Mouse (Mus musculus): Measurements from ENCODE around the gene Serpina5. TPM values are rescaled to one million over a fixed set of nuclear protein-coding genes. Genes with fewer than 3 reads are reported as not detected.

The Serpina5 gene
- polyA plus RNA-seq, 1 experiment from 2014 or later, result not detected

DNA sequence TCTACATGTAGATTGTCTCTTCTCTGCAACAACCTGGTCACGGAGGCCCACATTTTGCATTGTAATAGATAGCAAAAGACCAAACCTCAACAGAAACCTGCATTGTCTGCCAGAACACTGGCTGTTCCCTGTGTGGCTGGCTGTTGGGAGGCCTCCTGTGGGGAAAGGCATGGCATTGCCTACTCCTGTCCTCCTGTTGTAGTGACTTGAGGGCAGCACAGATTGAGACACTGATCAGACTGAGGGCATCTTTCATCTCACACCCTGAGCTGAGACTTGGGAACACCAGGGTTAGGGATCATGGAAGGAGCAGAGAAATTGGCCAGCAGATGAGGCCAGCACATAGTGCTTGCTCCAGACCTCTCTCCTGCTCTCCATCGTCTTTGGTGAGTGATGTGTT, 37.3 kb downstream of the Serpina5 start:
- H3K36me3 ChIP-seq, result no peaks in the 10 kb centered on the region
- 68% methylated on average over 2 of the region's 2 CpGs for WGBS
- no peaks in the 10 kb centered on the region for H3K9me3 ChIP-seq
- H3K27me3 ChIP-seq, result no peaks in the 10 kb centered on the region
- H3K4me3 ChIP-seq, result no peak overlapping the region
- no peak overlapping the region for H3K4me2 ChIP-seq (replicated peaks)
- H3K9ac ChIP-seq, result no peak overlapping the region
- H3K27ac ChIP-seq, result no peak overlapping the region
- no peaks in the 10 kb centered on the region for H3K4me1 ChIP-seq
- no peak for ATAC-seq (ENCODE audit: low FRiP score, low read depth)

GRCm38 (mm10) chr12:104140543-104141103, 39.7 kb downstream of the Serpina5 start:
- no peak for ATAC-seq (ENCODE audit: low FRiP score, low read depth)
- no peak overlapping the region for H3K4me2 ChIP-seq (replicated peaks)
- no peaks in the 10 kb centered on the region for H3K9me3 ChIP-seq
- no peak overlapping the region for H3K9ac ChIP-seq
- WGBS, result 90% methylated on average over 4 of the region's 4 CpGs
- H3K27ac ChIP-seq, result no peak overlapping the region
- no peaks in the 10 kb centered on the region for H3K36me3 ChIP-seq
- H3K4me3 ChIP-seq, result no peak overlapping the region
- no peaks in the 10 kb centered on the region for H3K4me1 ChIP-seq
- no peaks in the 10 kb centered on the region for H3K27me3 ChIP-seq

DNA sequence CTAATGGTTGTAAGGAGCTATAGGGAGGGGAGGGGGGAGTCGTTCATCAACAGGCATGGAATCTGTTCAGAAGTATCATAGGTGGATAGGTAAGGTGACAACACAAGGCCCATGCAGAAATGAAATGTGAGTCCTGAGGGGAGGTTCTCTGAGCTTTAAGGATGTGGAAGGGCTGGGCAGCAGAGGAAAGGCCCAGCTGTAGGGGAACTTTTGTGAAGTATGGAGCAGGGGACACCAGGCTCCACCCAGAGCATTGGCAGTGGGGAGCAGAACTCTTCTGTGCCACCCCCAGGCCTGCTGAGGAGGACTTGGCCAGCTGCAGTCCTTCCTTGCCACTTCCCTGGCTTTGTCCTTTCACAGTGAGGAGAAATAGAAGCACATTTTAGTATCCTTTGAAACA, 40.6 kb downstream of the Serpina5 start:
- no peaks in the 10 kb centered on the region for H3K4me1 ChIP-seq
- H3K36me3 ChIP-seq, result no peaks in the 10 kb centered on the region
- no peaks in the 10 kb centered on the region for H3K9me3 ChIP-seq
- WGBS, result 78% methylated on average over 1 of the region's 1 CpGs
- H3K9ac ChIP-seq, result no peak overlapping the region
- H3K4me3 ChIP-seq, result no peak overlapping the region
- no peak overlapping the region for H3K4me2 ChIP-seq (replicated peaks)
- ATAC-seq (ENCODE audit: low FRiP score, low read depth), result no peak
- no peak overlapping the region for H3K27ac ChIP-seq
- no peaks in the 10 kb centered on the region for H3K27me3 ChIP-seq

DNA sequence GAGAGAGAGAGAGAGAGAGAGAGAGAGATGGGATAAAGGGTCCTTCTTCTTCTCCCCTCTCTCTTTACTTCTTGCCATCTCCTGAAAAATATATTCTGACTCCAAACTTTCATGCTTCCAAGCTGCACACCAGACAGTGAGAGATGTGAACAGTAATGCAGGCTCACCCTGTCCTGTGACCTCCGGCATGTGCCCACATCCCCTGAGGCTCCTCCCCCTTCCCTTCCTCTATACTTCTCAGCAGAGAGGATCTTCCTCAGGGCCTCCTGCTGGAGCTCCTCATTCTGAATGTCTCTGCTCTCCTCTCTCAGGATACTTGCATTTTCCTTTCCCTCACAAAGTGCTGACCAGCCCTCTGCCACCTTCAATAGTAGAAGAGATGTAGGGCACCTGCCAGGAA, 41.5 kb downstream of the Serpina5 start:
- Histone ChIP-seq H3K9me3 (no peaks in the 10 kb centered on the region), H3K27me3 (no peaks in the 10 kb centered on the region), H3K27ac (no peak overlapping the region), H3K4me3 (no peak overlapping the region), H3K4me2 (replicated peaks) (no peak overlapping the region), H3K4me1 (no peaks in the 10 kb centered on the region), H3K36me3 (no peaks in the 10 kb centered on the region), H3K9ac (no peak overlapping the region)
- ATAC-seq (ENCODE audit: low FRiP score, low read depth), result no peak
- 25% methylated on average over 1 of the region's 1 CpGs for WGBS

GRCm38 (mm10) chr12:104143286-104143685, 42.4 kb downstream of the Serpina5 start:
- no peaks in the 10 kb centered on the region for H3K4me1 ChIP-seq

DNA sequence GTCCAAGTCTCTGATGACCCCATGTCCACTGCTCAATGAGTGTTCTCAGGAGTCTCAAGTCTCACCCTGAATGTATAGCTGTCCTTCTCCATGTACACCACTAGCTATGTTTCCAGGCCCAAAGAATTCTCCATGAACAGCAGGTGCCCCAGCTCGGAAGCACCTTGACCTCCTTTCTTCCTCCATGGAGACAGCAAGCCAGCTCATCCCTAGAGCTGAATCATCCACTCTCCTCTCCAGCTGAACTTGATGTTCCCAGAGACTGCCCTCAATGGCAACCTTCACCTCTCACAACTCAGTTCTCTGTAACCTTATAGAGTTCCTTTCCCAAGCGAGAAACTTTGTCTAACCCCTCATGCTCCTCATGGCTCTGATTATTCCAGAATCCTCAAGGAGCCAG, 44.7 kb downstream of the Serpina5 start:
- H3K4me1 ChIP-seq, result no peaks in the 10 kb centered on the region
- no peak overlapping the region for H3K4me2 ChIP-seq (replicated peaks)
- 87% methylated on average over 2 of the region's 2 CpGs for WGBS
- no peak overlapping the region for H3K9ac ChIP-seq
- H3K4me3 ChIP-seq, result no peak overlapping the region
- ATAC-seq (ENCODE audit: low FRiP score, low read depth), result no peak
- H3K27ac ChIP-seq, result no peak overlapping the region
- H3K27me3 ChIP-seq, result no peaks in the 10 kb centered on the region
- no peaks in the 10 kb centered on the region for H3K9me3 ChIP-seq
- H3K36me3 ChIP-seq, result no peaks in the 10 kb centered on the region

More at GRCm38 (mm10) chr12:104143286-104143685, 42.4 kb downstream of the Serpina5 start:
- H3K4me3 ChIP-seq, result no peak overlapping the region
- WGBS, result 67% methylated on average over 1 of the region's 1 CpGs
- no peak overlapping the region for H3K27ac ChIP-seq
- no peaks in the 10 kb centered on the region for H3K9me3 ChIP-seq
- no peak for ATAC-seq (ENCODE audit: low FRiP score, low read depth)
- no peak overlapping the region for H3K9ac ChIP-seq
- no peaks in the 10 kb centered on the region for H3K36me3 ChIP-seq
- no peaks in the 10 kb centered on the region for H3K27me3 ChIP-seq
- no peak overlapping the region for H3K4me2 ChIP-seq (replicated peaks)

- H3K9ac ChIP-seq, result no peak overlapping the region
- no peak overlapping the region for H3K4me3 ChIP-seq
- no peaks in the 10 kb centered on the region for H3K27me3 ChIP-seq
- no peaks in the 10 kb centered on the region for H3K4me1 ChIP-seq
- H3K36me3 ChIP-seq, result no peaks in the 10 kb centered on the region
- ATAC-seq (ENCODE audit: low FRiP score, low read depth), result no peak
- H3K9me3 ChIP-seq, result peaks cover 5% of the 10 kb centered on the region; the same call in 1 of the 2 replicates
- no peak overlapping the region for H3K27ac ChIP-seq
- no peak overlapping the region for H3K4me2 ChIP-seq (replicated peaks)
- WGBS, result 82% methylated on average over 2 of the region's 2 CpGs
These were observed 51.1 kb downstream of the Serpina5 start for GRCm38 (mm10) chr12:104151989-104152388.

DNA sequence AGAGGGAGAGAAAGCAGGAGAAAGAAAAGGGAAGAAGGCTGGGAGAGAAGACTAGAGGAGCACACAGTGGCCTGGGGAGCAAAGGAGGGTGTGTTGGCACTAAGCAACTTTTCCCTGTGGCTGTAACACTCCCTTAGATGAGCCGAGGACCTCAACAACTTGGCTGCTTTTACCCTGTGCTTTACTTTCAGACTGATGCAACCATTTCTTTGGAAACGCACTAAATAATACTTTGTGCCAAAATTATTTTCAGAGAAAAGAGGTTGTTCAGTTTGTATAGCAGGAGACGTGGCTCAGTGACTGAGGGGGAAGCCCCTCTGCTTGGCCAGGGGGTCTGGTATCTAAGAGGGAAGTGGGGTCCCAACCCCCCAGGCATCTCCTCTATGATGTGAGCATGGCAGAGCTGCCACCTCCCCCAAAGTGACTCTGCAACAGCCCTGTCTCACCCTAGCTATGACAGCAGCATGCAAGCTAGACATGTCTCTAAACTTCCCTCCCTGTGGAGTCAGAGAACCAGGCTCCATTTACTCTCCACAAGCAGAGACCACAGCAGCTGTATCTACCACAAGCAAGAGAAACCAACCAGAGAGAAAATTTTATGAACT, 52.2 kb downstream of the Serpina5 start:
- 78% methylated on average over 3 of the region's 3 CpGs for WGBS
- Histone ChIP-seq H3K27me3 (no peaks in the 10 kb centered on the region), H3K9ac (no peak overlapping the region), H3K36me3 (no peaks in the 10 kb centered on the region), H3K4me1 (no peaks in the 10 kb centered on the region), H3K4me3 (no peak overlapping the region), H3K4me2 (replicated peaks) (no peak overlapping the region), H3K9me3 (peaks cover 5% of the 10 kb centered on the region; the same call in 1 of the 2 replicates), H3K27ac (no peak overlapping the region)
- ATAC-seq (ENCODE audit: low FRiP score, low read depth), result no peak

DNA sequence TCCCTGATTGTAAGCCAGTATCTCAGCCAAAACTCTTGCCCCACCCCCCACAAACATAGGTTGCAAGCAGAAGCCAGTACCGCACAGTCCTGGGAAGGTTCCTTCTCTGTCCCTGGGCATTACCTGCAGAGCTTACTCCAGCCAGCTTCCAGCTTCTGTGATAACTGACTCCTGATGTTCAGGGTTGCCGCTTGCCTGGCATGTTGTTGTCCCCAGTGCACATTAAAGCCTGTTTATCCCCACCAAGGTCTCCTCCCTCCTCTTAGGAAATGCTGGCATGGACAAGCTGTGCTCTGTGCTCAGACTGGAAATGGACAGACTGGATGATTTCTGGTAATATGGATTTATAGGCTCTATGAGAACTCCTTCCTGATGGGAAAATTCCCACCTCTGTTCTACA, 52.7 kb downstream of the Serpina5 start, which contains the start of gene Serpina3c:
Gene Serpina3c, minus strand, starts transcription at position 215 of the 400 bp plus-strand sequence.
- Histone ChIP-seq H3K9me3 (peaks cover 5% of the 10 kb centered on the region; the same call in 1 of the 2 replicates), H3K4me1 (no peaks in the 10 kb centered on the region), H3K9ac (no peak within 1 kb of the TSS), H3K27ac (no peak within 1 kb of the TSS), H3K4me3 (no peak within 1 kb of the TSS), H3K4me2 (replicated peaks) (no peak within 1 kb of the TSS), H3K36me3 (no peaks in the 10 kb centered on the region), H3K27me3 (no peaks in the 10 kb centered on the region)
- no peak for ATAC-seq (ENCODE audit: low FRiP score, low read depth)
- WGBS, result 87% methylated on average over 2 of the region's 2 CpGs

Other genes with a start within 250 kb of the Serpina5 start
- gene Serpina1a, start 237.6 kb upstream of the Serpina5 start, polyA plus RNA-seq (2015; fragmentation: Nextera tagmentation; extraction: Ambion mirVana), result 0.14 and 0.69 TPM in 2 replicates
- gene Serpina1c, start 196.2 kb upstream of the Serpina5 start, polyA plus RNA-seq (2015; fragmentation: Nextera tagmentation; extraction: Ambion mirVana), result 0.46 TPM in 1 of 2 replicates, not detected in the other
- gene Serpina1e, start 142.1 kb upstream of the Serpina5 start, polyA plus RNA-seq (2015; fragmentation: Nextera tagmentation; extraction: Ambion mirVana), result 0.45 TPM in 1 of 2 replicates, not detected in the other
- not detected in 2 replicates for gene Serpina11, start 111.2 kb upstream of the Serpina5 start, polyA plus RNA-seq (2015; fragmentation: Nextera tagmentation; extraction: Ambion mirVana)
- gene Serpina9, start 87.4 kb upstream of the Serpina5 start, polyA plus RNA-seq (2015; fragmentation: Nextera tagmentation; extraction: Ambion mirVana), result not detected in 2 replicates
- gene Serpina12, start 56.7 kb upstream of the Serpina5 start, polyA plus RNA-seq (2015; fragmentation: Nextera tagmentation; extraction: Ambion mirVana), result not detected in 2 replicates
- gene Serpina3a, start 11.6 kb downstream of the Serpina5 start, polyA plus RNA-seq (2015; fragmentation: Nextera tagmentation; extraction: Ambion mirVana), result not detected in 2 replicates
- gene Serpina3b, start 26.9 kb downstream of the Serpina5 start, polyA plus RNA-seq (2015; fragmentation: Nextera tagmentation; extraction: Ambion mirVana), result not detected in 2 replicates
- gene Serpina3c, start 52.8 kb downstream of the Serpina5 start, polyA plus RNA-seq (2015; fragmentation: Nextera tagmentation; extraction: Ambion mirVana), result not detected in 2 replicates
- gene Serpina3f, start 113.4 kb downstream of the Serpina5 start, polyA plus RNA-seq (2015; fragmentation: Nextera tagmentation; extraction: Ambion mirVana), result not detected in 2 replicates
- 0.72 and 1.2 TPM in 2 replicates for gene Serpina3g, start 135.1 kb downstream of the Serpina5 start, polyA plus RNA-seq (2015; fragmentation: Nextera tagmentation; extraction: Ambion mirVana)
- gene Serpina3i, start 162.0 kb downstream of the Serpina5 start, polyA plus RNA-seq (2015; fragmentation: Nextera tagmentation; extraction: Ambion mirVana), result 0.59 and 0.70 TPM in 2 replicates
- gene Serpina3j, start 213.4 kb downstream of the Serpina5 start, polyA plus RNA-seq (2015; fragmentation: Nextera tagmentation; extraction: Ambion mirVana), result not detected in 2 replicates
- not detected in 2 replicates for gene Serpina3k, start 237.4 kb downstream of the Serpina5 start, polyA plus RNA-seq (2015; fragmentation: Nextera tagmentation; extraction: Ambion mirVana)
- gene Serpina3m, start 237.4 kb downstream of the Serpina5 start, polyA plus RNA-seq (2015; fragmentation: Nextera tagmentation; extraction: Ambion mirVana), result not detected in 2 replicates